ENCODE assay signal across 20 mouse cellular contexts in genomic region chr4:138044841-138045500, GRCm38 (mm10). TPM values are rescaled to one million over a fixed set of nuclear protein-coding genes. Genes with fewer than 3 reads are reported as not detected.
DNase-seq lines count a peak whose midpoint lies in the region; ATAC-seq and TF ChIP-seq lines count a peak whose summit lies in the region.
"Had no signal": no experiment of that assay in that cellular context is flagged by ENCODE, and none has a peak within 500 bp of the region (broad histone marks: within the 10 kb centered on the region; RNA-seq: fewer than 3 reads in every experiment).

No protein-coding gene starts in this region.

- H3K36me3 ChIP-seq in liver, adult 2 months (ENCODE audit: control insufficient read depth, insufficient read depth, low read length) = peaks cover 8% of the 10 kb centered on the region; the same call in 1 of the 2 replicates
- H3K36me3 ChIP-seq in kidney, embryonic 16.5 days (ENCODE audit: insufficient read depth, low read length) = peaks cover 31% of the 10 kb centered on the region

- no peaks in the 10 kb centered on the region for H3K4me1 ChIP-seq in liver, adult 2 months (ENCODE audit: control insufficient read depth, insufficient read depth, low read length)
- H3K4me1 ChIP-seq in kidney, embryonic 16.5 days (ENCODE audit: insufficient read depth, low read length) = no peaks in the 10 kb centered on the region
- H3K4me1 ChIP-seq: embryonic facial prominence, embryonic 12.5 days; limb, embryonic 12.5 days; midbrain, embryonic 12.5 days had no signal

- 95% methylated on average over 16 of the region's 16 CpGs for WGBS in liver, adult 2 months
- 94% methylated on average over 16 of the region's 16 CpGs for whole genome bisulfite sequencing in kidney, embryonic 16.5 days

- no peak overlapping the region for H3K4me3 ChIP-seq in liver, adult 2 months (ENCODE audit: insufficient read depth, low read depth, low read length)
- no peak overlapping the region for H3K4me3 ChIP-seq in kidney, embryonic 16.5 days (ENCODE audit: low read length)
- H3K4me3 ChIP-seq: embryonic facial prominence, embryonic 12.5 days; heart, embryonic 13.5 days; limb, embryonic 12.5 days; liver, embryonic 13.5 days; midbrain, embryonic 12.5 days had no signal

- DNase-seq in adrenal gland, postnatal 10 days = peak; percentile 53
- DNase-seq in adrenal gland, postnatal 4 days (ENCODE audit: low spot score in 2 of 2) = no peak
- DNase-seq in liver, adult 2 months (ENCODE audit: extremely low read depth, low read depth, low spot score) = peak; percentile 39
- no peak for DNase-seq in liver
- no peak for DNase-seq in MN1 (ENCODE audit: low spot score)
- no peak for DNase-seq in urinary bladder, postnatal 10 days (ENCODE audit: low spot score)
- DNase-seq: cerebellum, adult 11-12 months; heart, adult 18-20 months; heart, postnatal 14 days; liver, embryonic 13.5 days; lung, adult 2 months; lung, postnatal 14 days; thymus, adult 2 months had no signal

- H3K9me3 ChIP-seq in kidney, embryonic 16.5 days (ENCODE audit: low read length) = peaks cover 3% of the 10 kb centered on the region; the same call in 1 of the 2 replicates
- H3K9me3 ChIP-seq: embryonic facial prominence, embryonic 12.5 days; heart, embryonic 13.5 days; midbrain, embryonic 12.5 days had no signal

- ATAC-seq in kidney, embryonic 16.5 days (ENCODE audit: low FRiP score, low TSS enrichment) = 0 out of 2 replicates have a peak, but pooled peaks have one; percentile 39
- ATAC-seq: CD4-positive, CD25-positive, alpha-beta regulatory T cell, adult 4 months; hindbrain, postnatal 0 days had no signal

- no peak overlapping the region for H3K4me2 ChIP-seq in kidney, embryonic 16.5 days (replicated peaks; ENCODE audit: low read depth, low read length)
- H3K4me2 ChIP-seq: embryonic facial prominence, embryonic 12.5 days; heart, embryonic 13.5 days; limb, embryonic 12.5 days; liver, embryonic 13.5 days; midbrain, embryonic 12.5 days had no signal

- no peak for TF ChIP-seq POLR2A in liver, adult 2 months (IDR thresholded peaks at IDR 0.05; ENCODE audit: extremely low read depth, insufficient read depth, low read length)

- H3K79me2 ChIP-seq in liver, adult 2 months (ENCODE audit: control insufficient read depth, insufficient read depth, low read length) = peaks cover 8% of the 10 kb centered on the region; the same call in 1 of the 2 replicates

- no peak for TF ChIP-seq CTCF in liver, adult 2 months (IDR thresholded peaks at IDR 0.05; ENCODE audit: low read depth, low read length)

- no peak overlapping the region for H3K9ac ChIP-seq in liver, adult 2 months (ENCODE audit: low read depth, low read length)
- H3K9ac ChIP-seq in kidney, embryonic 16.5 days (replicated peaks; ENCODE audit: low read length) = no peak overlapping the region
- H3K9ac ChIP-seq: embryonic facial prominence, embryonic 12.5 days; heart, embryonic 13.5 days; limb, embryonic 12.5 days; liver, embryonic 13.5 days; midbrain, embryonic 12.5 days had no signal

- H3K27me3 ChIP-seq in liver, adult 2 months (ENCODE audit: control insufficient read depth, insufficient read depth, low read length) = no peaks in the 10 kb centered on the region
- no peaks in the 10 kb centered on the region for H3K27me3 ChIP-seq in kidney, embryonic 16.5 days (ENCODE audit: insufficient read depth, low read length)
- H3K27me3 ChIP-seq: embryonic facial prominence, embryonic 12.5 days; heart, embryonic 13.5 days; limb, embryonic 12.5 days; liver, embryonic 13.5 days; midbrain, embryonic 12.5 days had no signal

- no peak overlapping the region for H3K27ac ChIP-seq in liver, adult 2 months (replicated peaks; ENCODE audit: insufficient read depth, low read depth, low read length)
- no peak overlapping the region for H3K27ac ChIP-seq in kidney, embryonic 16.5 days (ENCODE audit: low read length)
- H3K27ac ChIP-seq: embryonic facial prominence, embryonic 12.5 days; heart, embryonic 13.5 days; hindbrain, postnatal 0 days; limb, embryonic 12.5 days; liver, embryonic 13.5 days; midbrain, embryonic 12.5 days had no signal

RNA-seq across cellular contexts. Expression of gene Eif4g3, which starts 52.1 kb away (rescaled TPM):
- total RNA-seq in adrenal gland, postnatal 10 days (2021) = 10 to 100 TPM; 72.1 to 93.7 TPM
- 100 to 1,000 TPM; 121 to 142 TPM for total RNA-seq in adrenal gland, postnatal 4 days (2021)
- 9.7 and 11.9 TPM in 2 replicates for total RNA-seq in liver, adult 2 months (2014; rRNA removed)
- polyA plus RNA-seq in liver, adult 2 months (2012; rRNA removed) = 11.8 and 17.0 TPM in 2 replicates
- 32.9 and 39.3 TPM in 2 replicates for polyA plus RNA-seq in kidney, embryonic 16.5 days (2015; fragmentation: Nextera tagmentation; extraction: Ambion mirVana)

Comparison
In these comparisons a context has a peak if more than half of its experiments do, and no peak if none do; other contexts are left out.
1. DNase-seq: peak in adrenal gland, postnatal 10 days (single experiment) and liver, adult 2 months (single experiment); none in adrenal gland, postnatal 4 days (0 of 2), liver (single experiment), MN1 (single experiment) and urinary bladder, postnatal 10 days (single experiment).